Mouse (Mus musculus): Measurements from ENCODE around the gene Acadvl. TPM values are rescaled to one million over a fixed set of nuclear protein-coding genes. Genes with fewer than 3 reads are reported as not detected.
"Not testable (repeated sequence)": the region's sequence is repeated elsewhere in the genome, so short reads cannot be mapped to it uniquely, and the experiment has no call there.

The Acadvl gene
- total and polyA plus RNA-seq, 2 experiments from 2014 or later = 42.7 to 62.1 TPM

DNA sequence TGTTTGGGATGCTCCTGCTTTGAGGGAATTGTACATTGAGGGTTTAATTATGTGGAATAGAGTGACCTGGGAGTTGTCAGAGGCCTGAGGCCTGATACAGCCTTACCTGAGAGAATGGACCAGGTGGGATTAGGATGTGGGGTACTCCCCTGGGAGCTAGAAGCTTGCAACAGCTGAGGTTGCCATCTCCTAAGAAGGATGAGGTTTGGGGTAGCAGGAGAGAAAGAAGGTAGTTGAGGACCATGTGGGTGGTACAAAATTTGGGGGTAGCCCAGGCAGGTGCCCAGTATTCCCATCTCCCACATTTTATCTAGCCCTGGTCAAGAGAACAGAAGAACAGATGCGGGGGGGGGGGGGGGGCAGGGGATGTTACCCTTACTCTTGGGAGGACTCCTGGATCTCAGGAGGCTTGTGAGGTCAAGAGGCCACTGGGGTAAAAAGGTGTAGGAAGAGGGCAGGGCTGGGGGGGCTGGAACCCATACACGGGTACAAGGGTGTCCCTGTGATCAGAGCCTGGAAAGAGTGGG is 4.3 kb upstream of the Acadvl start:
- no peak for TF ChIP-seq CTCF (IDR thresholded peaks at IDR 0.05)
- Histone ChIP-seq H3K27me3 (ENCODE audit: insufficient read depth, low read length) (no peaks in the 10 kb centered on the region), H3K9ac (replicated peaks; ENCODE audit: low read length, poor library complexity, severe bottlenecking) (peak overlapping the region; percentile 80), H3K27ac (ENCODE audit: low read depth, low read length) (peak overlapping the region; percentile 96), H3K4me2 (ENCODE audit: low read depth, low read length, poor library complexity, severe bottlenecking) (peak overlapping the region; percentile 87), H3K9me3 (ENCODE audit: low read length) (no peaks in the 10 kb centered on the region), H3K4me3 (ENCODE audit: low read depth, low read length) (peak overlapping the region; percentile 63), H3K4me1 (ENCODE audit: insufficient read depth, low read length) (peaks cover 22% of the 10 kb centered on the region), H3K36me3 (ENCODE audit: insufficient read depth, low read length) (no peaks in the 10 kb centered on the region)
- ATAC-seq (ENCODE audit: low FRiP score) (no peak), DNase-seq (ENCODE audit: low spot score) (no peak)
- 14% methylated on average over 2 of the region's 2 CpGs for WGBS

DNA sequence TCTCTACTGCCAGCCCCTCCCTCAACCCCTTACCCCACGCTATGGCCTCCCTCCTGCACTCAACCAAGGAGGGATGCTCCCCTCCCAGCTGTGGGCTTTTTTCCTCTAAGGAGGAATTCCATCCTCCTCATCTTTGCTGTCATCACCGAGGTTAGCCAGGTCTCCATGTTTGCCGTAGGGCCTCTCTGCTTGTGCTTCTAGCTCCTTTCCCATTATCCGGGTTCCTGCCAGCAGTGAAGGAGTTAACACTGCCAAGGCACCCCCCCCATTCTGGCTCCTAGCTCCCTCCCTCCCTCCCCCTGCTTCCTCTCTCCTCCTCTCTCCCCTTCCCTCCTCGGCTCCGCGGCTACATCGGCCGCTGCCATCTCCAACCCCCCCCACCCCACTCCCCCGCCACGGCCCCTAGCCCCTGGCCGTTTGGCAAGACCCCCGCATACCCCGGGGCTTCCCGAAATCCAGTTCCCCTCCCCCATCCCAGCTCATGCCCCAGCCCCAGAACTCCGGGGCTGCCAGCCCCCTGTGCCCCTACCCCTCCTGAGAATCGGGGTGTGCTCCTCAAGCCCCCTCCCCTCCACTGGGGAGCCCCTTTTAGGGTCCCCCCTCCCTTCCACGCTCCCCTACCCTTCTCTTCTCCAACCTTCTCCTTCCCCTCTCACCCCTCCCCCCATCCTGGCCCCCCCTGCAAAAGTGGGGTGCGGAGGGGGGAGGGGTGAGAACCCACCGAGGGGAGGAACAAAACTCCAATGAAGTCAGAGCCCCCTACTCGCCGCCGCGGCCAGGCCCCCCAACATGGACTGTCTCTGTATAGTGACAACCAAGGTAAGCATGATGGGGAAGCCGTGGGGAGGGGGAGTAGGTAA is 3.1 kb upstream of the Acadvl start:
- peak overlapping the region; percentile 87 for H3K4me2 ChIP-seq (ENCODE audit: low read depth, low read length, poor library complexity, severe bottlenecking)

DNA sequence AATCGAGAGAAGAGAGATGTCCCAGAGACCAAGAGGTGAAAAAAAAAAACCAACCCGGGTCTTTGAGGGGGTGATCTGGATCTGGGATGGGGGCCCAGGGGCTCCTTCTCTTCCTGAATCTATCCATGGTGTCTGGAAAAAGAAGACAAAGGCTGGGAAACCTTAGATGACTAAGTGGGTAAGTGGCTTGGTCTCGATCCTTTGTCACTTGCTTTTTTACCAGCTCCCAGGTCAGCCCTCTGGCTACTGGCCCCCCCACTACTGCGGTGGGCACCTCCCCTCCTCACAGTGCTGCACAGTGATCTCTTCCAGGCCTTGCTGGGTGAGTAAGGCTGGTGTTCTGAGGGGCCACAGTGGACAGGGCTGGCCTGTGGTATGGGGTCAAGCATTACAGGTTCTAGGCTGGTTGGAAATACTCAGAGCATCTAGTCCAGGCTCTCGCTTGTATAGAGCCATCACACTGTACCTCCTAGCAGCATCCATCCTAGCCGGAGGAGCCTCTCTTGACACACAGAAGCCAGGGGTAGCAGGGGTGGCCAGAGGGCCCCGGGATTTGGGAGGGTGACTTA is 2.1 kb upstream of the Acadvl start:
- Histone ChIP-seq H3K27ac (ENCODE audit: low read depth, low read length) (peak overlapping the region; percentile 96), H3K36me3 (ENCODE audit: insufficient read depth, low read length) (peaks cover 13% of the 10 kb centered on the region), H3K4me2 (ENCODE audit: low read depth, low read length, poor library complexity, severe bottlenecking) (peak overlapping the region; percentile 87), H3K27me3 (ENCODE audit: insufficient read depth, low read length) (no peaks in the 10 kb centered on the region), H3K4me1 (ENCODE audit: insufficient read depth, low read length) (peaks cover 17% of the 10 kb centered on the region), H3K9ac (replicated peaks; ENCODE audit: low read length, poor library complexity, severe bottlenecking) (peak overlapping the region; percentile 80), H3K4me3 (ENCODE audit: low read depth, low read length) (peak overlapping the region; percentile 63), H3K9me3 (ENCODE audit: low read length) (no peaks in the 10 kb centered on the region)
- TF ChIP-seq CTCF (IDR thresholded peaks at IDR 0.05) = no peak
- 20% methylated on average over 7 of the region's 7 CpGs for WGBS
- DNase-seq (ENCODE audit: low spot score) (no peak), ATAC-seq (ENCODE audit: low FRiP score) (no peak)

More for the DNA sequence above, 3.1 kb upstream of the Acadvl start:
- H3K4me1 ChIP-seq (ENCODE audit: insufficient read depth, low read length) = peaks cover 20% of the 10 kb centered on the region
- no peaks in the 10 kb centered on the region for H3K27me3 ChIP-seq (ENCODE audit: insufficient read depth, low read length)
- peak overlapping the region; percentile 63 for H3K4me3 ChIP-seq (ENCODE audit: low read depth, low read length)
- TF ChIP-seq CTCF (IDR thresholded peaks at IDR 0.05) = no peak
- DNase-seq (ENCODE audit: low spot score) (peak; percentile 94), ATAC-seq (ENCODE audit: low FRiP score) (no peak)
- no peaks in the 10 kb centered on the region for H3K9me3 ChIP-seq (ENCODE audit: low read length)
- peak overlapping the region; percentile 80 for H3K9ac ChIP-seq (replicated peaks; ENCODE audit: low read length, poor library complexity, severe bottlenecking)
- WGBS = 1% methylated on average over 19 of the region's 25 CpGs
- H3K27ac ChIP-seq (ENCODE audit: low read depth, low read length) = peak overlapping the region; percentile 96
- H3K36me3 ChIP-seq (ENCODE audit: insufficient read depth, low read length) = peaks cover 3% of the 10 kb centered on the region; the same call in 1 of the 2 replicates

DNA sequence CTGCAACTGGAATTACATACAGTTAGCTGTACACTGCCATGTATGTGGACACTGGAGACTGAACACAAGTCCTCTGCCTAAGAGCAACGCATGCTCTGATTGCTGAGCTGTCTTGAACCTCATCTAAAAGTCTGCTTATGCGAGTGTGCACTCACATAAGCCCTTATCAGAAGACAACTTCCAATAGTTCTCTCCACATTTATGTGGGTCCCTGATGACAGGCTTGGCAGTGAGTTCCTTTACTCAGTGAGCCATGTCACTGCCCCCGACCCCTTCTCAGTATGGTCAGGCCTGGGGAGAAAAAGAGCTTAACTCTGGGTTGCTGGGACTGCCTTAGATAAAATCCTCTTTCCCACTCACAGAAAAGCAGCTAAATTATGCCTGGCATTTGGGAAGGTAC is 1.5 kb upstream of the Acadvl start, which contains the start of gene Dlg4:
Gene Dlg4, plus strand, starts transcription at position 274 of the 400 bp plus-strand sequence.
- Histone ChIP-seq H3K4me1 (ENCODE audit: insufficient read depth, low read length) (peaks cover 16% of the 10 kb centered on the region; the same call in 1 of the 2 replicates), H3K9me3 (ENCODE audit: low read length) (no peaks in the 10 kb centered on the region), H3K9ac (replicated peaks; ENCODE audit: low read length, poor library complexity, severe bottlenecking) (peak within 1 kb of the TSS; percentile 80), H3K4me3 (ENCODE audit: low read depth, low read length) (peak within 1 kb of the TSS; percentile 63), H3K27me3 (ENCODE audit: insufficient read depth, low read length) (no peaks in the 10 kb centered on the region), H3K36me3 (ENCODE audit: insufficient read depth, low read length) (peaks cover 20% of the 10 kb centered on the region), H3K27ac (ENCODE audit: low read depth, low read length) (peak within 1 kb of the TSS; percentile 96), H3K4me2 (ENCODE audit: low read depth, low read length, poor library complexity, severe bottlenecking) (peak within 1 kb of the TSS; percentile 87)
- 54% methylated on average over 3 of the region's 3 CpGs for WGBS
- no peak for ATAC-seq (ENCODE audit: low FRiP score)
- no peak for TF ChIP-seq CTCF (IDR thresholded peaks at IDR 0.05)
- no peak for DNase-seq (ENCODE audit: low spot score)

DNA sequence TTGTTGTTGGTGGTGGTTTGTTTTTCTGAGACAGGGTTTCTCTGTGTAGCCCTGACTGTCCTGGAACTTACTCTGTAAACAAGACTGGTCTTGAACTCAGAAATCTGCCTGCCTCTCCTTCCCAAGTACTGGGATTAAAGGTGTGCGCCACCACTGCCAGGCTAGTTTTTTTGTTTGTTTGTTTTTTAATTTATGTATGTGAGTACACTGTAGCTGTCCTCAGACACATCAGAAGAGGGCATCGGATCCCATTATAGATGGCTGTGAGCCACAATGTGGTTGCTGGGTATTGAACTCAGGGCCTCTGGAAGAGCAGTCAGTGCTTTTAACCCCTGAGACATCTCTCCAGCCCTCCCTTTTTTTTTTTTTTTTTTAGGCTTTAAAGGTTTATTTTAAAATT is 966 bp upstream of the Acadvl start:
- peaks cover 16% of the 10 kb centered on the region; the same call in 1 of the 2 replicates for H3K4me1 ChIP-seq (ENCODE audit: insufficient read depth, low read length)

More for the DNA sequence above, 966 bp upstream of the Acadvl start:
- H3K4me2 ChIP-seq (ENCODE audit: low read depth, low read length, poor library complexity, severe bottlenecking); H3K27me3 ChIP-seq (ENCODE audit: insufficient read depth, low read length); ATAC-seq (ENCODE audit: low FRiP score); H3K9me3 ChIP-seq (ENCODE audit: low read length); H3K4me3 ChIP-seq (ENCODE audit: low read depth, low read length); H3K27ac ChIP-seq (ENCODE audit: low read depth, low read length); H3K9ac ChIP-seq (replicated peaks; ENCODE audit: low read length, poor library complexity, severe bottlenecking); DNase-seq (ENCODE audit: low spot score): not testable (repeated sequence)
- peaks cover 24% of the 10 kb centered on the region for H3K36me3 ChIP-seq (ENCODE audit: insufficient read depth, low read length)
- WGBS = 76% methylated on average over 2 of the region's 2 CpGs
